Mouse (Mus musculus) ovary, adult 18-20 months (tissue): ENCODE measurements around the gene Tfrc.

Experiments
- DNase-seq: peaks from one replicate; pipeline ENCODE4 v3.0.0; 2022; ENCODE audit warnings: low spot score, mixed read lengths

Tfrc gene

GRCm38 (mm10) chr16:32650461-32650860 is 41.7 kb downstream of the Tfrc start:
- no peak for DNase-seq

- no peak for DNase-seq
These were observed 42.4 kb downstream of the Tfrc start for GRCm38 (mm10) chr16:32650974-32651618.

GRCm38 (mm10) chr16:32654071-32654733 is 45.5 kb downstream of the Tfrc start:
- DNase-seq = no peak

- no peak for DNase-seq
These were observed 46.8 kb downstream of the Tfrc start for GRCm38 (mm10) chr16:32655534-32655933.

- DNase-seq = no peak
These were observed 47.6 kb downstream of the Tfrc start for GRCm38 (mm10) chr16:32656321-32656720.

- DNase-seq = peak; percentile 51
These were observed 48.1 kb downstream of the Tfrc start for GRCm38 (mm10) chr16:32656794-32657193.

- DNase-seq = no peak
These were observed 49.0 kb downstream of the Tfrc start for GRCm38 (mm10) chr16:32657498-32658250.

- DNase-seq = no peak
These were observed 50.0 kb downstream of the Tfrc start for GRCm38 (mm10) chr16:32658743-32659171.

- no peak for DNase-seq
These were observed 50.7 kb downstream of the Tfrc start for GRCm38 (mm10) chr16:32659385-32659784.

- no peak for DNase-seq
These were observed 51.4 kb downstream of the Tfrc start for GRCm38 (mm10) chr16:32660095-32660494.

- peak; percentile 50 for DNase-seq
These were observed 52.0 kb downstream of the Tfrc start for GRCm38 (mm10) chr16:32660557-32661321.

- DNase-seq = no peak
These were observed 52.8 kb downstream of the Tfrc start for GRCm38 (mm10) chr16:32661493-32661921.

GRCm38 (mm10) chr16:32662372-32662771 is 53.7 kb downstream of the Tfrc start:
- DNase-seq = no peak

- DNase-seq = no peak
These were observed 54.6 kb downstream of the Tfrc start for GRCm38 (mm10) chr16:32663231-32663858.

- DNase-seq = no peak
These were observed 55.5 kb downstream of the Tfrc start for GRCm38 (mm10) chr16:32664211-32664610.

GRCm38 (mm10) chr16:32665851-32666665 is 57.3 kb downstream of the Tfrc start:
- no peak for DNase-seq

- no peak for DNase-seq
These were observed 58.2 kb downstream of the Tfrc start for GRCm38 (mm10) chr16:32666671-32667551.

GRCm38 (mm10) chr16:32667552-32667872 is 58.8 kb downstream of the Tfrc start:
- no peak for DNase-seq

- no peak for DNase-seq
These were observed 59.3 kb downstream of the Tfrc start for GRCm38 (mm10) chr16:32668030-32668429.

- no peak for DNase-seq
These were observed 59.8 kb downstream of the Tfrc start for GRCm38 (mm10) chr16:32668472-32668871.
